Mouse (Mus musculus): Measurements from ENCODE around the gene Taf1. TPM values are rescaled to one million over a fixed set of nuclear protein-coding genes. Genes with fewer than 3 reads are reported as not detected.
"Not testable (repeated sequence)": the region's sequence is repeated elsewhere in the genome, so short reads cannot be mapped to it uniquely, and the experiment has no call there.

The Taf1 gene
- polyA plus RNA-seq (2015; fragmentation: Nextera tagmentation; extraction: Ambion mirVana) = 2.2 and 2.7 TPM in 2 replicates

GRCm38 (mm10) chrX:101532347-101533221 lies at the start of gene Taf1:
TSS of gene Taf1 (plus strand) at chrX:101532734.
- WGBS (ENCODE audit: insufficient replicate concordance) = 13% methylated on average over 47 of the region's 47 CpGs
- H3K27me3 ChIP-seq (ENCODE audit: insufficient read depth, low read length) = no peaks in the 10 kb centered on the region
- TF ChIP-seq CTCF (IDR thresholded peaks at IDR 0.05; ENCODE audit: low read depth) (no peak), EP300 (IDR thresholded peaks at IDR 0.05; ENCODE audit: low read depth) (peak; percentile 49; the same call in 1 of the 2 replicates)
- peak within 1 kb of the TSS; percentile 73 for H3K9ac ChIP-seq (replicated peaks)
- peak within 1 kb of the TSS; percentile 72 for H3K27ac ChIP-seq (ENCODE audit: low read depth)
- peaks cover 7% of the 10 kb centered on the region; the same call in 1 of the 2 replicates for H3K36me3 ChIP-seq (replicated peaks; ENCODE audit: insufficient read depth, low read length)
- ATAC-seq = peak; percentile 96
- H3K4me3 ChIP-seq (ENCODE audit: low read depth, low read length) = peak within 1 kb of the TSS; percentile 75
- no peaks in the 10 kb centered on the region for H3K9me3 ChIP-seq (ENCODE audit: low read length)
- DNase-seq = peak; percentile 91
- H3K4me2 ChIP-seq (ENCODE audit: low read depth, low read length) = peak within 1 kb of the TSS; percentile 76
- H3K4me1 ChIP-seq (ENCODE audit: insufficient read depth) = peaks cover 6% of the 10 kb centered on the region; the same call in 1 of the 2 replicates

GRCm38 (mm10) chrX:101486487-101487152 lies 45.9 kb upstream of the Taf1 start:
- not testable (repeated sequence) for ATAC-seq
- 31% methylated on average over 10 of the region's 12 CpGs for WGBS (ENCODE audit: insufficient replicate concordance)
- TF ChIP-seq CTCF (IDR thresholded peaks at IDR 0.05; ENCODE audit: low read depth) = peak; percentile 84

GRCm38 (mm10) chrX:101504636-101505035 lies 27.9 kb upstream of the Taf1 start:
- TF ChIP-seq EP300 (IDR thresholded peaks at IDR 0.05; ENCODE audit: low read depth) = no peak
- peak; percentile 73 for TF ChIP-seq CTCF (IDR thresholded peaks at IDR 0.05; ENCODE audit: low read depth)
- Histone ChIP-seq H3K4me2 (ENCODE audit: low read depth, low read length) (no peak overlapping the region), H3K27ac (ENCODE audit: low read depth) (no peak overlapping the region), H3K9me3 (ENCODE audit: low read length) (no peaks in the 10 kb centered on the region), H3K27me3 (ENCODE audit: insufficient read depth, low read length) (no peaks in the 10 kb centered on the region), H3K36me3 (replicated peaks; ENCODE audit: insufficient read depth, low read length) (no peaks in the 10 kb centered on the region), H3K9ac (replicated peaks) (no peak overlapping the region), H3K4me1 (ENCODE audit: insufficient read depth) (no peaks in the 10 kb centered on the region), H3K4me3 (ENCODE audit: low read depth, low read length) (no peak overlapping the region)
- DNase-seq = peak; percentile 58
- WGBS (ENCODE audit: insufficient replicate concordance) = 12% methylated on average over 3 of the region's 3 CpGs
- ATAC-seq = no peak

More at GRCm38 (mm10) chrX:101486487-101487152, 45.9 kb upstream of the Taf1 start:
- H3K4me3 ChIP-seq (ENCODE audit: low read depth, low read length); H3K9ac ChIP-seq (replicated peaks); H3K27me3 ChIP-seq (ENCODE audit: insufficient read depth, low read length); H3K27ac ChIP-seq (ENCODE audit: low read depth); H3K9me3 ChIP-seq (ENCODE audit: low read length); H3K4me1 ChIP-seq (ENCODE audit: insufficient read depth); H3K4me2 ChIP-seq (ENCODE audit: low read depth, low read length); H3K36me3 ChIP-seq (replicated peaks; ENCODE audit: insufficient read depth, low read length): not testable (repeated sequence)
- peak; percentile 37 for DNase-seq

GRCm38 (mm10) chrX:101515710-101516109 lies 16.8 kb upstream of the Taf1 start:
- no peak for DNase-seq
- Histone ChIP-seq H3K4me3 (ENCODE audit: low read depth, low read length) (no peak overlapping the region), H3K4me1 (ENCODE audit: insufficient read depth) (no peaks in the 10 kb centered on the region), H3K27ac (ENCODE audit: low read depth) (no peak overlapping the region), H3K36me3 (replicated peaks; ENCODE audit: insufficient read depth, low read length) (no peaks in the 10 kb centered on the region), H3K27me3 (ENCODE audit: insufficient read depth, low read length) (no peaks in the 10 kb centered on the region), H3K4me2 (ENCODE audit: low read depth, low read length) (no peak overlapping the region), H3K9me3 (ENCODE audit: low read length) (no peaks in the 10 kb centered on the region), H3K9ac (replicated peaks) (no peak overlapping the region)
- TF ChIP-seq CTCF (IDR thresholded peaks at IDR 0.05; ENCODE audit: low read depth) (peak; percentile 54), EP300 (IDR thresholded peaks at IDR 0.05; ENCODE audit: low read depth) (no peak)
- ATAC-seq = no peak
- 12% methylated on average over 2 of the region's 2 CpGs for WGBS (ENCODE audit: insufficient replicate concordance)

- Histone ChIP-seq H3K4me3 (ENCODE audit: low read depth, low read length) (no peak overlapping the region), H3K9ac (replicated peaks) (no peak overlapping the region), H3K9me3 (ENCODE audit: low read length) (no peaks in the 10 kb centered on the region), H3K27ac (ENCODE audit: low read depth) (no peak overlapping the region), H3K36me3 (replicated peaks; ENCODE audit: insufficient read depth, low read length) (no peaks in the 10 kb centered on the region), H3K4me1 (ENCODE audit: insufficient read depth) (no peaks in the 10 kb centered on the region), H3K27me3 (ENCODE audit: insufficient read depth, low read length) (no peaks in the 10 kb centered on the region), H3K4me2 (ENCODE audit: low read depth, low read length) (no peak overlapping the region)
- WGBS (ENCODE audit: insufficient replicate concordance) = 82% methylated on average over 4 of the region's 4 CpGs
- no peak for ATAC-seq
- DNase-seq = no peak
- no peak for TF ChIP-seq CTCF (IDR thresholded peaks at IDR 0.05; ENCODE audit: low read depth)
- no peak for TF ChIP-seq EP300 (IDR thresholded peaks at IDR 0.05; ENCODE audit: low read depth)
These were observed 14.5 kb upstream of the Taf1 start for GRCm38 (mm10) chrX:101518006-101518405.

- Histone ChIP-seq H3K36me3 (replicated peaks; ENCODE audit: insufficient read depth, low read length) (no peaks in the 10 kb centered on the region), H3K4me2 (ENCODE audit: low read depth, low read length) (no peak overlapping the region), H3K9ac (replicated peaks) (no peak overlapping the region), H3K9me3 (ENCODE audit: low read length) (no peaks in the 10 kb centered on the region), H3K27me3 (ENCODE audit: insufficient read depth, low read length) (no peaks in the 10 kb centered on the region), H3K4me1 (ENCODE audit: insufficient read depth) (no peaks in the 10 kb centered on the region), H3K4me3 (ENCODE audit: low read depth, low read length) (no peak overlapping the region), H3K27ac (ENCODE audit: low read depth) (no peak overlapping the region)
- no peak for ATAC-seq
- TF ChIP-seq EP300 (IDR thresholded peaks at IDR 0.05; ENCODE audit: low read depth) (no peak), CTCF (IDR thresholded peaks at IDR 0.05; ENCODE audit: low read depth) (no peak)
- no peak for DNase-seq
- 77% methylated on average over 15 of the region's 15 CpGs for WGBS (ENCODE audit: insufficient replicate concordance)
These were observed 10.5 kb upstream of the Taf1 start for GRCm38 (mm10) chrX:101522027-101522426.

All from liver, postnatal 0 days (tissue).